Mouse (Mus musculus) heart, embryonic 14.5 days (tissue): ENCODE data around the gene Gm5114. TPM values are rescaled to one million over a fixed set of nuclear protein-coding genes. Genes with fewer than 3 reads are reported as not detected.
"Not testable (repeated sequence)": the region's sequence is repeated elsewhere in the genome, so short reads cannot be mapped to it uniquely, and the experiment has no call there.

Experiments used
- ATAC-seq: fragments of 200-750 bp; cut with Nextera tagmentation; 2 replicates; pipeline ENCODE4 v1.8.0; 2017; ENCODE audit warnings: low read depth, moderate TSS enrichment; ENCODE audit not compliant: insufficient number of reproducible peaks, insufficient read depth, low FRiP score
- H3K27ac ChIP-seq, 2 experiments: fragments of 200-500 bp in 1 of 2; fragments of 300-500 bp in 1 of 2; sonication (generic) in 1 of 2; replicated peaks in 1 of 2; 2 replicates each; pipeline ENCODE4 v1.5.1; 2012 to 2014; ENCODE audit warnings: low read depth in 2 of 2, low read length in 2 of 2, control low read depth in 1 of 2, mild to moderate bottlenecking in 1 of 2, mixed read lengths in 1 of 2; ENCODE audit not compliant: control insufficient read depth in 1 of 2, insufficient read depth in 1 of 2
- H3K27me3 ChIP-seq: fragments of 300-500 bp; sonication (generic); 2 replicates; pipeline ENCODE4 v1.6.1; 2014; ENCODE audit warnings: mild to moderate bottlenecking, low read length, control low read depth; ENCODE audit not compliant: control insufficient read depth, insufficient read depth
- H3K36me3 ChIP-seq: fragments of 300-500 bp; sonication (generic); 2 replicates; pipeline ENCODE4 v1.6.1; 2014; ENCODE audit warnings: mild to moderate bottlenecking, control low read depth, low read length, mixed read lengths; ENCODE audit not compliant: control insufficient read depth, insufficient read depth
- H3K4me1 ChIP-seq, 2 experiments: fragments of 200-500 bp in 1 of 2; fragments of 300-500 bp in 1 of 2; sonication (generic) in 1 of 2; 2 replicates each; pipeline ENCODE4 v1.6.1; 2012 to 2014; ENCODE audit warnings: low read length in 2 of 2, control low read depth in 1 of 2, mixed read lengths in 1 of 2; ENCODE audit not compliant: control insufficient read depth in 2 of 2, insufficient read depth in 2 of 2
- H3K4me2 ChIP-seq: fragments of 300-500 bp; sonication (generic); 2 replicates; pipeline ENCODE4 v1.6.1; 2014; ENCODE audit warnings: mild to moderate bottlenecking, low read length
- H3K4me3 ChIP-seq, 2 experiments: fragments of 200-500 bp in 1 of 2; fragments of 300-500 bp in 1 of 2; sonication (generic) in 1 of 2; 2 replicates each; pipeline ENCODE4 v1.5.1; 2012 to 2014; ENCODE audit warnings: low read length in 2 of 2, mild to moderate bottlenecking in 2 of 2, control low read depth in 1 of 2, low read depth in 1 of 2, moderate library complexity in 1 of 2; ENCODE audit not compliant: control insufficient read depth in 1 of 2, insufficient read depth in 1 of 2
- H3K9ac ChIP-seq: fragments of 300-500 bp; sonication (generic); 2 replicates; pipeline ENCODE4 v1.6.1; 2014; ENCODE audit warnings: mild to moderate bottlenecking, low read length
- H3K9me3 ChIP-seq: fragments of 300-500 bp; sonication (generic); 2 replicates; pipeline ENCODE4 v1.6.1; 2016; ENCODE audit warnings: low read length, control low read depth; ENCODE audit not compliant: control insufficient read depth
- WGBS: fragments of 180-500 bp; shearing (Covaris S2); extraction: QIAGEN DNeasy Blood & Tissue Kit; methylation state at CpG from one replicate; pipeline ENCODE4 v1.1.7; 2014; 5-methylcytosine and 5-hydroxymethylcytosine counted together
- polyA plus RNA-seq: library from polyadenylated mRNA; unstranded; fragments of >200 nt; fragmentation: Nextera tagmentation; extraction: Ambion mirVana; gene quantifications from 2 replicates; pipeline ENCODE4 v1.2.1, GENCODE M21; 2014

Gene Gm5114
- not detected in 2 replicates for polyA plus RNA-seq

DNA sequence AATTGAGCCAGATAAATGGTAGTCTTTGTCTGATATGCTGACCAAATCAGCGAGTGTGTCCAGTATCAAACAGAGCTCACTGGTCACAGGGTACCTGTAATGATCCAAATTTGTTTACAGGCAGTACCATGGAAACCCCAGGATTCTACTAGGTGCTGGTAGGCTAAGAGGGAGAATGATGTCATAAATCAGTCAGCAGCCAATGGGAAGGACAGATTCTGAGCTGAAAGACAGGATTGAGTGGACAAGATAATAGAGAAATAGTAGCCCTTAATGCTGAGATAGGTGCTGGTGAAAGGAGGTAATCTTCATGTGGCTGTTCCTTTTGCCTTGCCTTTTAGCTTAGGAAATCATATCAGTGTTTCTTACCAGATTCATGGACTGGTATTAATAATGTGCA, at the start of gene Gm5114:
Gm5114 (minus strand) TSS at position 101 of the 400 bp plus-strand sequence.
- H3K4me2 ChIP-seq, H3K4me1 ChIP-seq, H3K4me3 ChIP-seq, ATAC-seq, H3K36me3 ChIP-seq, H3K9ac ChIP-seq, H3K9me3 ChIP-seq, H3K27me3 ChIP-seq, H3K27ac ChIP-seq: not testable (repeated sequence)
- 29% methylated on average over 1 of the region's 1 CpGs for WGBS

DNA sequence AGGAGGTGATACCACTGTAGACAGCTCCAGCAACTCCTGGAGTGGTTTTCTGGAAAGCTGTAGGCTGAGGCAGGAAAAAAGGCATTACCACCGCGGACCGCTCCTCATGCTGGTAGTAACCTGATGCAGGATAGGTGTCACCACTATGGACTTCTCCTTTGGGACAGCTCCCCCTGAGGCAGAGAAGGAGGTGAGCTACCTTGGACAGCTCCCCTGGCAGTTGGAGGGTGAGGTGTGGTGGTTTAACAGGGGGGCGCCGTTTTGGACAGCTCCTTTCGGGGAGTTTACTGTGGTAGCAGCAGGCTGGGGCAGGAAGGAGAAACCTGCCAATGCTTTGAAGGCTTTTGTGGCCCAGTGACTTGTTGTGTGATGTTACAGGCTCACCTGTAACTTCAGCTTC, 42.8 kb upstream of the Gm5114 start:
- no peaks in the 10 kb centered on the region for H3K9me3 ChIP-seq
- H3K4me2 ChIP-seq, result no peak overlapping the region
- 0 out of 2 replicates have a peak, but pooled peaks cover 3% of the 10 kb centered on the region for H3K36me3 ChIP-seq
- H3K9ac ChIP-seq, result no peak overlapping the region
- 16% methylated on average over 6 of the region's 6 CpGs for WGBS
- no peaks in the 10 kb centered on the region for H3K4me1 ChIP-seq
- ATAC-seq, result no peak; the same call in 1 of the 2 replicates
- H3K27me3 ChIP-seq, result no peaks in the 10 kb centered on the region
- H3K4me3 ChIP-seq, result no peak overlapping the region
- H3K27ac ChIP-seq, result no peak overlapping the region

DNA sequence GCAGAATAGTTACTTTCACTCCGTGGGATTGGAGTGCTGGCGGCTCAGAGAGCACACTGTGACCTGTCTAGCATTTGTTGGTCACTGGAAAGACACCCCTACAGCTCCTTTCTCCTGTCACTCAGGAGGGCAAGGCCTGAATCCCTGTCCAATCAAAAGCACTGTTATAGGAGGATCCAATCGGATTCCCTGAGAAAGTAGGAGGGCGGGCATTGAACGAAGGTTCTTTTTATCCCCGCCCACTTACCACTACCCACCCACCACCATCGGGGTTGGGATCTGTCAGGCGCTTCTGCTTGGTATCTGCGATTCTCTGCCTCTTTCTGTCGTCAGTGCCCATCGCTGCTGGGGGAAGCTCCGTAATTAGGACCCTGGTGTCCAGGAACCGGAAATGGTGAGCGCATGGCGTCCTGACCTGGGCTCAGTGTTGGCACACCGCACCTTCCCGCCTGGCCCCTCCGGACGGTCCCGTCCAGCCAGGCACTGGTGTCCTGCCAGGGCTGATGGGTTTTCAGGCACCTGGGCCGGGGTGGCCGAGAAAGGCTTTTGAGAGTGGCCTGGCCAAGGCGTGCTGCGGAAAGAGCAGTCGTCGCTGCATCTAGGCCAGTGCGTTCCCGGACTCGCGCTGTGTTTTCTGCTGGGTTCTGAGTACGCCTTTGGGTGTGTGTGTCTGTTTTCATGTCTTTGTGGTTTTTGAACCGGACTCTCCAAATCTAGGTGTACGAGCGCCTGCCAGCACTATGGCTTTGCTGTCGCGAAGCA, 36.5 kb upstream of the Gm5114 start:
- ATAC-seq, result peak; percentile 98

DNA sequence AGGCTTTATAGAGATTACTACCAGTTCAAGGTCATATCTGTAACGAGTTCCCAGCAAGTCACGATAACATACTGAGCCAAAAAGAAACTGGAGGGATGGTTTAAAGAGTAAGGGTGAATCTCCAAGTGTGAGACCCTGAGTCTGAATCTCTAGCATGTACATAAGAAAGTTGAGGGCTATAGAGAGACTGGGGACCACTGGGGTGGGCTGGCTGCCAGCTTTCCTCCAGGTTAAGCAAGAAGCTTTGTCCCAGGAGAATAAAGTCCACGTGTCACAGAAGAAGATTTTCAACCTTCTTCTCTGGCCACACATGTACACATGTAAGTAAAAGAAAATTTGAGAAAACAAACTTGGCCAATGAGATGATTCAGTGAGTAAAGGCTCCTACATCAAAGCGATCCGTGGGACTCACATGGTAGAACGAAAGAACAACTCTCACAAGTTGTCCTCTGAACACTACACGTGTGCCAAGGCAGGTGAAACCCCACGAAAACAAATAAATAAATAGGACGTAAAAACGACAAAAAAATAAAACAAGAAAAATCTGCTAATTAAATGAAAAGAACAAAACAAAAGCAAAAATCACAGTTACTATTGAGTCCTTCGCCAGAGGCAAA, 35.8 kb upstream of the Gm5114 start:
- Histone ChIP-seq H3K4me2 (peak overlapping the region; percentile 74), H3K9me3 (no peaks in the 10 kb centered on the region), H3K9ac (peak overlapping the region; percentile 50), H3K27me3 (0 out of 2 replicates have a peak, but pooled peaks cover 5% of the 10 kb centered on the region), H3K4me1 (peaks cover 2 to 4% of the 10 kb centered on the region in 2 experiments; a peak in 3 of 4 replicates), H3K4me3 (peak overlapping the region; percentile 60 to 95), H3K36me3 (no peaks in the 10 kb centered on the region), H3K27ac (no peak overlapping the region)
- 56% methylated on average over 11 of the region's 11 CpGs for WGBS
- no peak for ATAC-seq

More for the DNA sequence above, 36.5 kb upstream of the Gm5114 start:
- Histone ChIP-seq H3K9me3 (no peaks in the 10 kb centered on the region), H3K4me3 (peak overlapping the region; percentile 60 to 95), H3K27me3 (0 out of 2 replicates have a peak, but pooled peaks cover 5% of the 10 kb centered on the region), H3K4me2 (peak overlapping the region; percentile 74), H3K27ac (peak overlapping the region in 1 of 2 experiments; percentile 30; a peak in 1 of 4 replicates), H3K36me3 (no peaks in the 10 kb centered on the region), H3K4me1 (peaks cover 2 to 4% of the 10 kb centered on the region in 2 experiments; a peak in 3 of 4 replicates), H3K9ac (peak overlapping the region; percentile 78)
- WGBS, result under 1% methylated on average over 36 of the region's 36 CpGs

DNA sequence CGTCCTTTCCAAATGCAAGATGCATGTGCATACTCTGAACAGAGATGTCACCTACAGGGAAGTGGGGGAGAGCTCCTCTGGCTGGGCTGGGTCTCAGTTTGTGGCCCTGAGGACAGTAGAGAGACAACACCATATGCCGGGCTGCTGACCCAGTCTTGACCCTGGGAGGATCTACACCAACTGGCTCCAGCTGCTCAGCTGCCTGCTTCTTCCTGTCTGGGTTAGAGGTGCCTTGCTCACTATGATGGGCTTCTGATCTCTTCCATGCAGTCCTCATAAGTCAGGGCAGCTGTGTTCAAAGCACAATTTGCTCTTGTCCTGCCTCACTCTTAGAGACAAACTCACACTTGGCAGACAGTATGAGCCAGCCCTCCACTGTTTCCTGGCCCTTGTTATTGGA, 28.3 kb upstream of the Gm5114 start:
- no peak overlapping the region for H3K9ac ChIP-seq
- H3K27ac ChIP-seq, result no peak overlapping the region
- 0 out of 2 replicates have a peak, but pooled peaks cover 5% of the 10 kb centered on the region for H3K27me3 ChIP-seq
- 51% methylated on average over 2 of the region's 2 CpGs for WGBS
- no peaks in the 10 kb centered on the region for H3K4me1 ChIP-seq
- no peaks in the 10 kb centered on the region for H3K9me3 ChIP-seq
- ATAC-seq, result no peak
- H3K4me2 ChIP-seq, result no peak overlapping the region
- no peaks in the 10 kb centered on the region for H3K36me3 ChIP-seq
- no peak overlapping the region for H3K4me3 ChIP-seq

DNA sequence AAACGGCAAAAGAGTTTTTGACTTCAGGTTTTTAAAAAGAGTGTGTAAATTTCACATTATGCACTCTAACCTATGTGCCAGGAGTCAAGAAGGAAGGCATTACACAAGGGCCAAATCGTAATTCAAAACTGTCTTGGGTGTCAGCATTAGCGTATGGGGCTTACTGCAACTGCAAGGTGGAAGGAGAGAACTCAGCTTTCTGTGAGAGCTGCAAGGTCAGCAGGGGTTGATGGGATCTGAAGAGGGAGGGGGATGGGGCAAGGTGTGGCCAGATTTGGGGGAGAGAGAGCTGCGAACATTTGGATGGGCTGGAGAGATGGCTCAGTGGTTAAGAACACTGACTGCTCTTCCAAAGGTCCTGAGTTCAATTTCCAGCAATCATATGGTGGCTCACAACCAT, 27.4 kb upstream of the Gm5114 start:
- Histone ChIP-seq H3K27me3 (no peaks in the 10 kb centered on the region), H3K9me3 (no peaks in the 10 kb centered on the region), H3K4me2 (no peak overlapping the region), H3K36me3 (no peaks in the 10 kb centered on the region), H3K4me3 (no peak overlapping the region), H3K27ac (no peak overlapping the region), H3K4me1 (no peaks in the 10 kb centered on the region), H3K9ac (no peak overlapping the region)
- ATAC-seq, result no peak
- 63% methylated on average over 4 of the region's 4 CpGs for WGBS
